Mouse (Mus musculus) limb, embryonic 10.5 days (tissue): Measurements from ENCODE around the gene Vmn1r57. TPM values are rescaled to one million over a fixed set of nuclear protein-coding genes. Genes with fewer than 3 reads are reported as not detected.
"Not testable (repeated sequence)": the region's sequence is repeated elsewhere in the genome, so short reads cannot be mapped to it uniquely, and the experiment has no call there.

Source experiments
- DNase-seq: peaks from one replicate; pipeline ENCODE4 v3.0.0-alpha.2; 2017; ENCODE audit warnings: low spot score
- H3K27ac ChIP-seq: fragments of 300-500 bp; sonication (generic); 2 replicates; pipeline ENCODE4 v1.5.1; 2016; ENCODE audit warnings: mild to moderate bottlenecking
- H3K27me3 ChIP-seq: fragments of 300-500 bp; sonication (generic); 2 replicates; pipeline ENCODE4 v1.6.1; 2016; ENCODE audit warnings: low read depth, mild to moderate bottlenecking; ENCODE audit not compliant: poor library complexity, severe bottlenecking
- H3K36me3 ChIP-seq: fragments of 300-500 bp; sonication (generic); 2 replicates; pipeline ENCODE4 v1.6.1; 2016; ENCODE audit warnings: mild to moderate bottlenecking, moderate library complexity
- H3K4me1 ChIP-seq: fragments of 300-500 bp; sonication (generic); 2 replicates; pipeline ENCODE4 v1.6.1; 2016
- H3K4me3 ChIP-seq: fragments of 300-500 bp; sonication (generic); 2 replicates; pipeline ENCODE4 v1.5.1; 2016; ENCODE audit warnings: mild to moderate bottlenecking, moderate library complexity
- H3K9me3 ChIP-seq: fragments of 300-500 bp; sonication (generic); replicated peaks from 2 replicates; pipeline ENCODE4 v1.6.1; 2016; ENCODE audit warnings: mild to moderate bottlenecking
- WGBS: fragments of 180-500 bp; shearing (Covaris S2); methylation state at CpG from one replicate; pipeline ENCODE4 v1.1.7; 2016; 5-methylcytosine and 5-hydroxymethylcytosine counted together
- polyA plus RNA-seq: library from polyadenylated mRNA; unstranded; fragments of >200 nt; fragmentation: Nextera tagmentation; extraction: Ambion mirVana; gene quantifications from 2 replicates; pipeline ENCODE4 v1.2.1, GENCODE M21; 2016

Gene Vmn1r57
- polyA plus RNA-seq, result not detected in 2 replicates

- H3K9me3 ChIP-seq, DNase-seq, H3K4me3 ChIP-seq, H3K36me3 ChIP-seq, H3K4me1 ChIP-seq, H3K27ac ChIP-seq, H3K27me3 ChIP-seq: not testable (repeated sequence)
- WGBS, result 74% methylated on average over 1 of the region's 1 CpGs
These were observed at the start of gene Vmn1r57 for GRCm38 (mm10) chr7:5218193-5218592. TSS of gene Vmn1r57 (plus strand) at chr7:5218493.

GRCm38 (mm10) chr7:5196647-5197046 lies 21.6 kb upstream of the Vmn1r57 start, which contains the start of gene Vmn1r56:
TSS of gene Vmn1r56 (minus strand) at chr7:5196747.
- not testable (repeated sequence) for DNase-seq, H3K27me3 ChIP-seq, H3K36me3 ChIP-seq, H3K27ac ChIP-seq, H3K4me3 ChIP-seq, H3K4me1 ChIP-seq, H3K9me3 ChIP-seq

GRCm38 (mm10) chr7:5263051-5263450 lies 44.8 kb downstream of the Vmn1r57 start:
- H3K4me3 ChIP-seq, result no peak overlapping the region
- H3K4me1 ChIP-seq, result no peaks in the 10 kb centered on the region
- peaks cover 4% of the 10 kb centered on the region for H3K9me3 ChIP-seq
- 86% methylated on average over 3 of the region's 3 CpGs for WGBS
- H3K27ac ChIP-seq, result no peak overlapping the region
- no peaks in the 10 kb centered on the region for H3K36me3 ChIP-seq
- no peak for DNase-seq
- H3K27me3 ChIP-seq, result no peaks in the 10 kb centered on the region

Other genes with a start within 250 kb of the Vmn1r57 start
- gene Sbk3, start 247.3 kb upstream of the Vmn1r57 start, polyA plus RNA-seq, result not detected in 2 replicates
- 21.9 and 28.3 TPM in 2 replicates for gene Zfp579, start 222.3 kb upstream of the Vmn1r57 start, polyA plus RNA-seq
- gene Zfp524, start 204.1 kb upstream of the Vmn1r57 start, polyA plus RNA-seq, result 8.2 and 9.0 TPM in 2 replicates
- 64.8 and 68.3 TPM in 2 replicates for gene Fiz1, start 203.8 kb upstream of the Vmn1r57 start, polyA plus RNA-seq
- 2.0 TPM in 1 of 2 replicates, not detected in the other for gene Gm44973, start 203.0 kb upstream of the Vmn1r57 start, polyA plus RNA-seq
- gene Zfp865, start 198.1 kb upstream of the Vmn1r57 start, polyA plus RNA-seq, result 7.5 and 7.7 TPM in 2 replicates
- gene Ccdc106, start 197.9 kb upstream of the Vmn1r57 start, polyA plus RNA-seq, result 5.5 and 9.0 TPM in 2 replicates
- not detected in 2 replicates for gene 4632433K11Rik, start 184.4 kb upstream of the Vmn1r57 start, polyA plus RNA-seq
- gene Zfp784, start 180.0 kb upstream of the Vmn1r57 start, polyA plus RNA-seq, result 2.5 and 4.0 TPM in 2 replicates
- gene Zfp580, start 167.0 kb upstream of the Vmn1r57 start, polyA plus RNA-seq, result 30.1 and 34.3 TPM in 2 replicates
- gene U2af2, start 156.3 kb upstream of the Vmn1r57 start, polyA plus RNA-seq, result 202 and 203 TPM in 2 replicates
- gene Epn1, start 138.3 kb upstream of the Vmn1r57 start, polyA plus RNA-seq, result 64.5 and 69.1 TPM in 2 replicates
- not detected in 2 replicates for gene Rfpl4, start 101.5 kb upstream of the Vmn1r57 start, polyA plus RNA-seq
- 0.20 and 0.53 TPM in 2 replicates for gene Rasl2-9, start 92.5 kb upstream of the Vmn1r57 start, polyA plus RNA-seq
- 0.05 TPM in 1 of 2 replicates, not detected in the other for gene Vmn1r55, start 68.8 kb upstream of the Vmn1r57 start, polyA plus RNA-seq
- gene Vmn1r56, start 21.7 kb upstream of the Vmn1r57 start, polyA plus RNA-seq, result not detected in 2 replicates
- not detected in 2 replicates for gene Gm5065, start 132.0 kb downstream of the Vmn1r57 start, polyA plus RNA-seq
- gene Nlrp2, start 132.5 kb downstream of the Vmn1r57 start, polyA plus RNA-seq, result not detected in 2 replicates
- gene Vmn1r58, start 194.9 kb downstream of the Vmn1r57 start, polyA plus RNA-seq, result not detected in 2 replicates
- gene Vmn1r59, start 238.3 kb downstream of the Vmn1r57 start, polyA plus RNA-seq, result not detected in 2 replicates